15 mouse cellular contexts compared by ENCODE assay signal in genomic region chr9:77265268-77266017, GRCm38 (mm10).
DNase-seq lines count a peak whose midpoint lies in the region; ATAC-seq lines count a peak whose summit lies in the region.
"Had no signal": no experiment of that assay in that cellular context is flagged by ENCODE, and none has a peak within 500 bp of the region (broad histone marks: within the 10 kb centered on the region; RNA-seq: fewer than 3 reads in every experiment).

No protein-coding gene starts in this region.

- peak; percentile 59; the same call in 1 of the 2 replicates for ATAC-seq in intestine, embryonic 16.5 days
- ATAC-seq: lung, postnatal 0 days; midbrain, embryonic 15.5 days had no signal

- intact Hi-C loops in left cerebral cortex, postnatal 4 days (cut with DNase I), result no loop called here
- intact Hi-C loops in gastrocnemius, postnatal 36 days (cut with DNase I), result no loop called here

- H3K36me3 ChIP-seq in intestine, embryonic 16.5 days (ENCODE audit: control insufficient read depth, insufficient read depth, low read length), result no peaks in the 10 kb centered on the region
- H3K36me3 ChIP-seq: G1E; limb, embryonic 15.5 days; midbrain, embryonic 15.5 days had no signal

- 69% methylated on average over 4 of the region's 4 CpGs for WGBS in intestine, embryonic 16.5 days

- H3K4me3 ChIP-seq in intestine, embryonic 16.5 days (ENCODE audit: low read length), result no peak overlapping the region
- H3K4me3 ChIP-seq: limb, embryonic 15.5 days; midbrain, embryonic 15.5 days had no signal

- H3K4me2 ChIP-seq in intestine, embryonic 16.5 days (ENCODE audit: low read depth, low read length), result no peak overlapping the region
- H3K4me2 ChIP-seq: limb, embryonic 15.5 days; midbrain, embryonic 15.5 days had no signal

- no peak overlapping the region for H3K9ac ChIP-seq in intestine, embryonic 16.5 days (ENCODE audit: low read depth, low read length)
- H3K9ac ChIP-seq: limb, embryonic 15.5 days; midbrain, embryonic 15.5 days had no signal

- no peaks in the 10 kb centered on the region for H3K9me3 ChIP-seq in intestine, embryonic 16.5 days (ENCODE audit: control insufficient read depth, low read length)
- H3K9me3 ChIP-seq: limb, embryonic 15.5 days; midbrain, embryonic 15.5 days had no signal

- no peak overlapping the region for H3K27ac ChIP-seq in intestine, embryonic 16.5 days (ENCODE audit: low read length)
- H3K27ac ChIP-seq: kidney, postnatal 0 days; limb, embryonic 15.5 days; midbrain, embryonic 15.5 days had no signal

- peak; percentile 91 for DNase-seq in heart, adult 11 months
- DNase-seq in heart, adult 8-10 months (ENCODE audit: low spot score), result no peak
- DNase-seq in left cerebral cortex, adult 11 months (ENCODE audit: low spot score), result peak; percentile 64
- DNase-seq in left cerebral cortex, postnatal 4 days, result no peak
- peak; percentile 60 to 61 for DNase-seq in right cerebral cortex, adult 2 months (ENCODE audit: low spot score in 2 of 2)
- DNase-seq in gastrocnemius, postnatal 36 days, result no peak
- DNase-seq in neural tube, embryonic 10.5 days (ENCODE audit: extremely low spot score, low spot score), result no peak
- DNase-seq: embryo, embryonic 11 days; thymus, postnatal 14 days had no signal

- no peaks in the 10 kb centered on the region for H3K27me3 ChIP-seq in intestine, embryonic 16.5 days (replicated peaks; ENCODE audit: control insufficient read depth, insufficient read depth, low read length)
- H3K27me3 ChIP-seq: limb, embryonic 15.5 days; midbrain, embryonic 15.5 days had no signal

- no peaks in the 10 kb centered on the region for H3K4me1 ChIP-seq in intestine, embryonic 16.5 days (ENCODE audit: control insufficient read depth, insufficient read depth, low read length)
- H3K4me1 ChIP-seq: limb, embryonic 15.5 days; midbrain, embryonic 15.5 days had no signal

Comparison
In these comparisons a context has a peak if more than half of its experiments do, and no peak if none do; other contexts are left out.
1. DNase-seq: peak in heart, adult 11 months (single experiment), left cerebral cortex, adult 11 months (single experiment) and right cerebral cortex, adult 2 months (2 of 2); none in heart, adult 8-10 months (single experiment), left cerebral cortex, postnatal 4 days (single experiment), gastrocnemius, postnatal 36 days (0 of 2) and neural tube, embryonic 10.5 days (single experiment).